ENCODE assay signal across 22 mouse cellular contexts in the genomic region with DNA sequence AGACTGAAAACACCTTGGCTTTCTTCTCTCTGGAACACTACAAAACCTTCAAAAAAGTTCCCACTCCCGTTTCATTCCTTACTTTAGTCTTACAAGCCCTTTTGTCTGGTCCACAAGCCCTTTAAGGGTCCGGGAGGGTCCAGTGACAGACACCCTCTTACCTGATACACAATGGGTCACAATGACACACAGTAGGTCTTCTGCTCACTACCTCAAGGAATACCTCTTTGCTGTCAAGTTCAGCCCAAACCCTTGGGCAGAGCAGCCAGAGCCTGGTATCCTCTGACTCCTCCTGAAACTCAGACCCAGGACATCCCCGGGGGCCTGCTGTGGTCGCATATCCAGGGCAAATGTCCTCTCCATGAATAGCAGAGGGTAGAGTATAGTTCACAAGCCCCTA. TPM values are rescaled to one million over a fixed set of nuclear protein-coding genes. Genes with fewer than 3 reads are reported as not detected.
DNase-seq lines count a peak whose midpoint lies in the region; ATAC-seq and TF ChIP-seq lines count a peak whose summit lies in the region.
"Had no signal": no experiment of that assay in that cellular context is flagged by ENCODE, and none has a peak within 500 bp of the region (broad histone marks: within the 10 kb centered on the region; RNA-seq: fewer than 3 reads in every experiment).

No protein-coding gene starts in this region.

- H3K36me3 ChIP-seq in heart, embryonic 12.5 days, result peaks cover 40% of the 10 kb centered on the region
- peaks cover 12% of the 10 kb centered on the region for H3K36me3 ChIP-seq in heart, postnatal 0 days (replicated peaks; ENCODE audit: control insufficient read depth, insufficient read depth, low read length)
- peaks cover 12% of the 10 kb centered on the region for H3K36me3 ChIP-seq in heart, adult 2 months (ENCODE audit: control insufficient read depth, insufficient read depth, low read length)
- no peaks in the 10 kb centered on the region for H3K36me3 ChIP-seq in limb, embryonic 10.5 days
- H3K36me3 ChIP-seq: embryonic facial prominence, embryonic 15.5 days; forebrain, embryonic 12.5 days had no signal

- peak overlapping the region; percentile 11; the same call in 1 of the 2 replicates for H3K9ac ChIP-seq in heart, embryonic 12.5 days
- H3K9ac ChIP-seq in heart, postnatal 0 days (replicated peaks; ENCODE audit: low read depth, low read length), result no peak overlapping the region
- no peak overlapping the region for H3K9ac ChIP-seq in heart, adult 2 months (ENCODE audit: low read depth, low read length)
- H3K9ac ChIP-seq: embryonic facial prominence, embryonic 15.5 days; forebrain, embryonic 12.5 days; forebrain, postnatal 0 days; hindbrain, embryonic 14.5 days had no signal

- 0 out of 2 replicates have a peak overlapping the region, but pooled peaks have one; percentile 60 for H3K27ac ChIP-seq in heart, embryonic 12.5 days (ENCODE audit: poor library complexity, severe bottlenecking)
- peak overlapping the region; percentile 22; the same call in 1 of the 2 replicates for H3K27ac ChIP-seq in heart, postnatal 0 days (ENCODE audit: low read depth)
- no peak overlapping the region for H3K27ac ChIP-seq in heart, adult 2 months
- 0 out of 2 replicates have a peak overlapping the region, but pooled peaks have one; percentile 0 for H3K27ac ChIP-seq in limb, embryonic 10.5 days
- H3K27ac ChIP-seq: embryonic facial prominence, embryonic 15.5 days; forebrain, embryonic 12.5 days; hindbrain, embryonic 14.5 days had no signal

- TF ChIP-seq EP300 in heart, postnatal 0 days (IDR thresholded peaks at IDR 0.05; ENCODE audit: low read depth), result no peak
- no peak for TF ChIP-seq EP300 in heart, adult 2 months (IDR thresholded peaks at IDR 0.05; ENCODE audit: insufficient read depth, low read depth, low read length)

- ATAC-seq in heart, embryonic 12.5 days (ENCODE audit: insufficient number of reproducible peaks, low FRiP score), result no peak
- ATAC-seq in heart, postnatal 0 days (ENCODE audit: insufficient read depth, low read depth), result no peak
- ATAC-seq: forebrain, postnatal 0 days; intestine, embryonic 16.5 days had no signal

- DNase-seq in heart, postnatal 10 days, result no peak
- DNase-seq in heart, postnatal 0 days (ENCODE audit: low spot score), result no peak
- DNase-seq in heart, adult 2 months, result no peak
- DNase-seq in thymus, postnatal 14 days, result peak; percentile 23
- no peak for DNase-seq in thymus, postnatal 25 days
- no peak for DNase-seq in limb, embryonic 10.5 days (ENCODE audit: low spot score)
- DNase-seq in urinary bladder, postnatal 10 days (ENCODE audit: low spot score), result no peak
- DNase-seq: adrenal gland, postnatal 10 days; cerebellum, adult 11 months; cerebellum, adult 8-10 months; cerebellum, postnatal 14 days; embryo, embryonic 11 days; forebrain, postnatal 0 days; gastrocnemius, postnatal 14 days; kidney, adult 2 months had no signal

- H3K4me3 ChIP-seq in heart, embryonic 12.5 days, result no peak overlapping the region
- H3K4me3 ChIP-seq in heart, postnatal 0 days (ENCODE audit: low read depth, low read length), result no peak overlapping the region
- no peak overlapping the region for H3K4me3 ChIP-seq in heart, adult 2 months
- H3K4me3 ChIP-seq in limb, embryonic 10.5 days, result no peak overlapping the region
- H3K4me3 ChIP-seq: embryonic facial prominence, embryonic 15.5 days; forebrain, embryonic 12.5 days had no signal

- no peaks in the 10 kb centered on the region for H3K79me2 ChIP-seq in heart, adult 2 months (replicated peaks; ENCODE audit: control insufficient read depth, insufficient read depth, low read length)

- peaks cover 73% of the 10 kb centered on the region for H3K4me1 ChIP-seq in heart, embryonic 12.5 days (replicated peaks)
- peaks cover 34% of the 10 kb centered on the region for H3K4me1 ChIP-seq in heart, postnatal 0 days (ENCODE audit: control insufficient read depth, insufficient read depth)
- peaks cover 16% of the 10 kb centered on the region for H3K4me1 ChIP-seq in heart, adult 2 months (ENCODE audit: control insufficient read depth, insufficient read depth, low read length)
- H3K4me1 ChIP-seq in limb, embryonic 10.5 days, result peaks cover 31% of the 10 kb centered on the region

- intact Hi-C loops in heart, postnatal 10 days (cut with DNase I), result loop anchor here (2.0 kb wide), 1 partner anchor 14 kb away; no protein-coding TSS in a partner anchor
- intact Hi-C loops in heart, adult 2 months (cut with DNase I), result no loop called here

- no peaks in the 10 kb centered on the region for H3K9me3 ChIP-seq in heart, embryonic 12.5 days (replicated peaks)
- no peaks in the 10 kb centered on the region for H3K9me3 ChIP-seq in heart, postnatal 0 days (replicated peaks; ENCODE audit: control insufficient read depth, low read length)
- H3K9me3 ChIP-seq in limb, embryonic 10.5 days (replicated peaks), result no peaks in the 10 kb centered on the region
- H3K9me3 ChIP-seq: embryonic facial prominence, embryonic 15.5 days; forebrain, embryonic 12.5 days; G1E had no signal

- H3K27me3 ChIP-seq in heart, embryonic 12.5 days (replicated peaks), result no peaks in the 10 kb centered on the region
- H3K27me3 ChIP-seq in heart, postnatal 0 days (ENCODE audit: control insufficient read depth, insufficient read depth, low read length), result no peaks in the 10 kb centered on the region
- no peaks in the 10 kb centered on the region for H3K27me3 ChIP-seq in heart, adult 2 months (ENCODE audit: control insufficient read depth, insufficient read depth, low read length)
- H3K27me3 ChIP-seq in limb, embryonic 10.5 days (ENCODE audit: low read depth, poor library complexity, severe bottlenecking), result no peaks in the 10 kb centered on the region
- H3K27me3 ChIP-seq: embryonic facial prominence, embryonic 15.5 days; forebrain, embryonic 12.5 days had no signal

- WGBS in heart, embryonic 12.5 days, result 89% methylated on average over 4 of the region's 4 CpGs
- WGBS in heart, postnatal 0 days, result 86% methylated on average over 4 of the region's 4 CpGs
- WGBS in heart, adult 2 months, result 84% methylated on average over 4 of the region's 4 CpGs
- 88% methylated on average over 4 of the region's 4 CpGs for WGBS in limb, embryonic 10.5 days

- TF ChIP-seq CTCF in heart, postnatal 0 days (IDR thresholded peaks at IDR 0.05; ENCODE audit: low read depth), result no peak
- TF ChIP-seq CTCF in heart, adult 2 months (IDR thresholded peaks at IDR 0.05), result no peak

- no peak overlapping the region for H3K4me2 ChIP-seq in heart, embryonic 12.5 days
- peak overlapping the region; percentile 2; the same call in 1 of the 2 replicates for H3K4me2 ChIP-seq in heart, postnatal 0 days (ENCODE audit: low read depth, low read length)
- H3K4me2 ChIP-seq: embryonic facial prominence, embryonic 15.5 days; forebrain, embryonic 12.5 days; hindbrain, embryonic 14.5 days had no signal

- no peak for TF ChIP-seq POLR2A in heart, adult 2 months (IDR thresholded peaks at IDR 0.05; ENCODE audit: insufficient read depth, low read depth, low read length)

RNA-seq across cellular contexts. Expression of gene Endou, which starts 17.8 kb away (rescaled TPM):
- 0.14 and 0.15 TPM in 2 replicates for polyA plus RNA-seq in heart, embryonic 12.5 days (2016; fragmentation: Nextera tagmentation; extraction: Ambion mirVana)
- 1 to 10 TPM; 3.8 to 4.0 TPM for total RNA-seq in heart, postnatal 10 days (2021)
- total RNA-seq in heart, postnatal 0 days (2014; rRNA removed; ENCODE audit: low replicate concordance), result 0.95 and 1.3 TPM in 2 replicates
- 5.1 and 5.6 TPM in 2 replicates for polyA plus RNA-seq in heart, postnatal 0 days (2015; fragmentation: Nextera tagmentation; extraction: Ambion mirVana)
- total RNA-seq in heart, adult 2 months (2021), result 1 to 10 TPM; 1.1 to 1.2 TPM
- 2.4 TPM in 2 replicates for polyA plus RNA-seq in heart, adult 2 months (2012; rRNA removed)
- 0.16 and 0.26 TPM in 2 replicates for polyA plus RNA-seq in limb, embryonic 10.5 days (2016; fragmentation: Nextera tagmentation; extraction: Ambion mirVana)
- polyA plus RNA-seq: embryonic facial prominence, embryonic 11.5 days; G1E had no signal

RNA-seq across cellular contexts. Expression of gene Rapgef3, which starts 18.8 kb away (rescaled TPM):
- polyA plus RNA-seq in heart, embryonic 12.5 days (2016; fragmentation: Nextera tagmentation; extraction: Ambion mirVana), result 22.0 and 22.9 TPM in 2 replicates
- total RNA-seq in heart, postnatal 10 days (2021), result 10 to 100 TPM; 29.2 to 30.7 TPM
- 51.6 and 57.8 TPM in 2 replicates for total RNA-seq in heart, postnatal 0 days (2014; rRNA removed; ENCODE audit: low replicate concordance)
- 15.5 and 17.6 TPM in 2 replicates for polyA plus RNA-seq in heart, postnatal 0 days (2015; fragmentation: Nextera tagmentation; extraction: Ambion mirVana)
- total RNA-seq in heart, adult 2 months (2021), result 10 to 100 TPM; 21.5 to 27.9 TPM
- polyA plus RNA-seq in heart, adult 2 months (2012; rRNA removed), result 44.4 and 57.0 TPM in 2 replicates
- polyA plus RNA-seq in limb, embryonic 10.5 days (2016; fragmentation: Nextera tagmentation; extraction: Ambion mirVana), result 6.4 and 6.7 TPM in 2 replicates

RNA-seq across cellular contexts. Expression of gene Slc48a1, which starts 29.4 kb away (rescaled TPM):
- 52.9 and 55.0 TPM in 2 replicates for polyA plus RNA-seq in heart, embryonic 12.5 days (2016; fragmentation: Nextera tagmentation; extraction: Ambion mirVana)
- total RNA-seq in heart, postnatal 10 days (2021), result 10 to 100 TPM; 62.0 to 71.0 TPM
- 56.5 and 76.1 TPM in 2 replicates for total RNA-seq in heart, postnatal 0 days (2014; rRNA removed; ENCODE audit: low replicate concordance)
- 90.9 and 92.1 TPM in 2 replicates for polyA plus RNA-seq in heart, postnatal 0 days (2015; fragmentation: Nextera tagmentation; extraction: Ambion mirVana)
- 10 to 100 TPM; 72.7 to 73.0 TPM for total RNA-seq in heart, adult 2 months (2021)
- 82.8 and 85.3 TPM in 2 replicates for polyA plus RNA-seq in heart, adult 2 months (2012; rRNA removed)
- 17.0 and 23.5 TPM in 2 replicates for polyA plus RNA-seq in limb, embryonic 10.5 days (2016; fragmentation: Nextera tagmentation; extraction: Ambion mirVana)

RNA-seq across cellular contexts. Expression of gene Rpap3, which starts 43.3 kb away (rescaled TPM):
- polyA plus RNA-seq in heart, embryonic 12.5 days (2016; fragmentation: Nextera tagmentation; extraction: Ambion mirVana), result 21.5 and 23.7 TPM in 2 replicates
- total RNA-seq in heart, postnatal 10 days (2021), result 10 to 100 TPM; 14.1 to 15.2 TPM
- total RNA-seq in heart, postnatal 0 days (2014; rRNA removed; ENCODE audit: low replicate concordance), result 14.7 and 23.0 TPM in 2 replicates
- 18.5 and 19.5 TPM in 2 replicates for polyA plus RNA-seq in heart, postnatal 0 days (2015; fragmentation: Nextera tagmentation; extraction: Ambion mirVana)
- 10 to 100 TPM; 12.7 to 14.2 TPM for total RNA-seq in heart, adult 2 months (2021)
- 4.4 and 7.4 TPM in 2 replicates for polyA plus RNA-seq in heart, adult 2 months (2012; rRNA removed)
- polyA plus RNA-seq in limb, embryonic 10.5 days (2016; fragmentation: Nextera tagmentation; extraction: Ambion mirVana), result 36.2 and 36.3 TPM in 2 replicates
